Mouse (Mus musculus): ENCODE results near the gene Cops4. TPM values are rescaled to one million over a fixed set of nuclear protein-coding genes. Genes with fewer than 3 reads are reported as not detected.

Gene Cops4
- polyA plus RNA-seq (2015; fragmentation: Nextera tagmentation; extraction: Ambion mirVana) = 170 and 172 TPM in 2 replicates

DNA sequence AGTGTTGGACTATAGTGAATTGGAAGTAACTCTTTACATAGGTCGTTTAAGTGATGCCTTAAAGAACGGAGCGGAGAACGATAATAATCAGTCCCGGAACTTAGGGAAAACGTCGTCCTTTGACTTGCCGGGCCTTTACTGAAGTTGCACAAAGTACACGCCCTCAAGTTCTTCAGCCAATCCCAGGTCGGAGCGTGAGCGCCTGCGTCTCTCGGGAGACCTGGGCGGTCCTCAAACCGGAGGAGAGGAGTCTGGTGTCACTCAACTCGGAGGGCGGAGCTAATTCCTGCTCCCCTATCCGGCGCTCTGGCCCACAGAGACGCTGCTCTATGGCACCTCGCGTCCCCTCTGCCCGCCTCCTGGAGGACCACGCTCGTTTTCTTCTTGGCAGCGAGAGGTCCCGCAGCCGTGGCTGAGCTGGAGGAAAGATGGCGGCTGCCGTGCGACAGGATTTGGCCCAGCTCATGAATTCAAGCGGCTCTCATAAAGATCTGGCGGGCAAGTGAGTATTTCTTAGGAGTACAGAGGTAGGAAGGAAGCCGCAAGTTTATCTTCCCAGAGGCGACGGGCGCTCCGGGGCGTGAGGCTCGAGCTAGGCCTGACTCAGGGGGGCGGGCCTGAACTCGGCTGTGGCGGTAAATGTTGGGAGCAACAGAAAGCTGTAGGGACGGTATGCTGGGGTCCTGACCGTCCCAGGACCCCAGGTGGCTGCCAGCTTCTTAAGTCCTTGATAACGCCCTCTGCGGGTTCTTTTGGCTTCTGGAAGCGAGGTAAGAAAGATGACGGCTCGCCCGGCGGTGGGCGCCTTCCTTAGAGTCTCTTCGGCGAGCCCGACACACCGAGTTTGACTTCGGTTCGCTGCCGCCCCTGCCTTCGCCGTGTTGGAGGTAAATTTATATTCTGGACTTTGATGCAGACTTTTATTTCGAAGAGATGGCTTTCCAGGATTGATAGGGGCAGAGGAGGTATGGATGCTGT, at the start of gene Cops4:
Gene Cops4 (plus strand): TSS at position 261 of the 978 bp plus-strand sequence.
- Histone ChIP-seq H3K27me3 (replicated peaks) (no peaks in the 10 kb centered on the region), H3K27ac (peak within 1 kb of the TSS; percentile 84), H3K4me3 (peak within 1 kb of the TSS; percentile 76), H3K4me2 (peak within 1 kb of the TSS; percentile 84), H3K4me1 (peaks cover 21% of the 10 kb centered on the region), H3K9me3 (no peaks in the 10 kb centered on the region), H3K36me3 (replicated peaks) (no peaks in the 10 kb centered on the region), H3K9ac (peak within 1 kb of the TSS; percentile 84)
- ATAC-seq (replicated peaks) = peak; percentile 100
- under 1% methylated on average over 64 of the region's 64 CpGs for WGBS

GRCm38 (mm10) chr5:100476328-100476727, 41.8 kb upstream of the Cops4 start:
- no peak overlapping the region for H3K4me3 ChIP-seq
- no peaks in the 10 kb centered on the region for H3K9me3 ChIP-seq
- no peak overlapping the region for H3K9ac ChIP-seq
- H3K4me1 ChIP-seq = no peaks in the 10 kb centered on the region
- no peak overlapping the region for H3K27ac ChIP-seq
- H3K27me3 ChIP-seq (replicated peaks) = no peaks in the 10 kb centered on the region
- no peak overlapping the region for H3K4me2 ChIP-seq
- ATAC-seq (replicated peaks) = no peak
- H3K36me3 ChIP-seq (replicated peaks) = no peaks in the 10 kb centered on the region
- 87% methylated on average over 3 of the region's 3 CpGs for WGBS

DNA sequence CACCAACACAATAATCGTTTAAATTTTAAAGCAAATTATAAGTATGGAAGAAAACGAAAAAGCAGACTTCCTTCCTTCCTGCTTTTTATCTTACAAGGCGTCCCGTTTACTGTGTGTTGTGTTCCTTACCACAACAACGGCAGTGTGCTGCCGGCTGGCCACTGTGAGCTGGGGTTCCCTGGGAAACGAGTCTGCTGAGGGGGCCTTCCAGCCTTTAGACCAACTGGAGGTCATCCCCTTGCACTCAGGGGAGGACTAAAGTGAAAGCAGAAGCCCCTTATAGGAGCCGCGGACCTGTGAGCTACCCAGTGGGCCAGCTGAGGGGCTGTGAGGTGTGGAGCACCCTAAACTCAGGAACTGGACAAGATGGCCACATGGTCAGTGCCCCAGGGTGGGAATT, 40.5 kb upstream of the Cops4 start:
- Histone ChIP-seq H3K4me2 (no peak overlapping the region), H3K4me1 (no peaks in the 10 kb centered on the region), H3K36me3 (replicated peaks) (no peaks in the 10 kb centered on the region), H3K9me3 (no peaks in the 10 kb centered on the region), H3K9ac (no peak overlapping the region), H3K27ac (no peak overlapping the region), H3K27me3 (replicated peaks) (no peaks in the 10 kb centered on the region), H3K4me3 (no peak overlapping the region)
- WGBS = 91% methylated on average over 9 of the region's 9 CpGs
- no peak for ATAC-seq (replicated peaks)

DNA sequence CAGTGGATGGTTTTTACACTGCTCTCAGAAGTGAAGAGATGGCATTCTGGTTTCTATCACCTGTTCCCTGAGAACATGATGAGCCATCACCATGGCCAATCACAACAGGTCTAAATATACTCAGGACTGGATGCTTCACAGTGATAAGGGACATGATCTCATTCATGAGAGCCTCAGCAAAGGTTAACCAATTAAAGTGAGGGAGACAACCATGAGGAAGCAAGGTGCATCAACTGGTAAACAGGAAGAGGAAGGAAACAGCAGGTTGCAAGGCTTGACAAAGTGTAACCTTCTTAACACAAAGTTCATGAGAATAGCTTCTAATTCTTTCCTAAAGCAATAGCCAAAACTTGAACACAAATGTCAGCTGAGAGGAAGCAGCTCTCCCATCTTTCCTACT, 34.5 kb upstream of the Cops4 start:
- 0 out of 2 replicates have a peak, but pooled peaks cover 3% of the 10 kb centered on the region for H3K36me3 ChIP-seq (replicated peaks)
- no peak overlapping the region for H3K9ac ChIP-seq
- H3K9me3 ChIP-seq = no peaks in the 10 kb centered on the region
- no peak overlapping the region for H3K27ac ChIP-seq
- H3K27me3 ChIP-seq (replicated peaks) = no peaks in the 10 kb centered on the region
- no peaks in the 10 kb centered on the region for H3K4me1 ChIP-seq
- no peak for ATAC-seq (replicated peaks)
- H3K4me3 ChIP-seq = no peak overlapping the region
- no peak overlapping the region for H3K4me2 ChIP-seq

DNA sequence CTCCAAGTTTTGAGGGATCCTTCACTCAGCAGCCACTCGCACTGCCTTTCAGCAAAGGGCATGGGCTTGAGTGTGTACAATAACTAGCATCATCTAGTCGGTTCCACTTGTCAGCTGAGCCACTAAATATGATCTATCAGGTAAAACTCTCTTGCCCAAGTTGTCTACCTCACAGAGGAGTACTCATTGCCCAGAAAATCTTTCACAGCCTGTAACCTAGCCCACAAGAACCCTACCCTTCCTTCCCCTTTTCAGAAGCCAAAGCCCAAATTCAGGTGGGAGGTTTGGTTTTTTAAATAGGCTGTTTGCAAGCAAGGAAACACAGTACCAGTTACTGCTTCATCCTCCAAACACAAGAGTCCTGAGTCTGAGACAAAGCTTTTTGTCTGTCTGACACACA, 31.0 kb upstream of the Cops4 start:
- H3K36me3 ChIP-seq (replicated peaks) = 0 out of 2 replicates have a peak, but pooled peaks cover 3% of the 10 kb centered on the region
- H3K9ac ChIP-seq = no peak overlapping the region
- no peaks in the 10 kb centered on the region for H3K4me1 ChIP-seq
- WGBS = 94% methylated on average over 2 of the region's 2 CpGs
- no peak overlapping the region for H3K27ac ChIP-seq
- ATAC-seq (replicated peaks) = no peak
- H3K9me3 ChIP-seq = no peaks in the 10 kb centered on the region
- H3K4me2 ChIP-seq = no peak overlapping the region
- H3K27me3 ChIP-seq (replicated peaks) = no peaks in the 10 kb centered on the region
- no peak overlapping the region for H3K4me3 ChIP-seq

DNA sequence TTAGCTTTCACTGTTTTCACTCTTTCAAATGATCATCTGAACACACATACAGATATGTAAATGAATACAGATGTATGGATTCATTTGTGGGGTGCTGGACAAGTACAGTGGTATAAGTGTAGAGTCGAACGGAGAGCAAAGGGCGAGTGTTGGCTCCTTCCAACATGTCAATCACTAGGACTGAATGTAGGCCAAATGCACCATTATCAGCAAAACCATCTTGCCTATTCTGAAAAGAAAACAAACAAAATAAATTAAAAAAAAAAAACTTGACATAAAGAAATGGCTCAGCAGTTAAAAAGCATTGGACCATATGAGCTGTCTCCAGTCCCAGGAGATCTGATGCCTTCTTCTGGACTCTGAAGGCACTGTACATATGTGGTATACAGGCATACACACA, 29.9 kb upstream of the Cops4 start:
- H3K36me3 ChIP-seq (replicated peaks) = 0 out of 2 replicates have a peak, but pooled peaks cover 3% of the 10 kb centered on the region

DNA sequence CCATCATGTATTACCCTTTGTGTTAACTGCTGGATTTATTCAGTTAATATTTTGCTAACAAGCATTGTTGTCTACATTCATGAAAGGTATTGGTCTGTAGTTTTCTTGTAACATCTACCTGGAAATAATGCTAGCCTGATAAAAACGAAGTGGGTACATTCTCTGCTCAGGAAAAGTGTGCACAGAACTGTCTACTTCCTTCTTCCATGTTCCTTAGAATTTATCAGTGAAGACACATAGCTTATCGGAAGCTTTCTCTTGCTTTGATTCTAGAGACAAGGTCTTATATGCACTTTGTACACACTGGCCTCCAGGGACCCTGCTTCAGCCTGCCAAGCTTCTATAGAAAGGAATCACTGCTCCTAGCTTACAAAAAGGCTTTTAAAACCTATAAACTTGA, 28.8 kb upstream of the Cops4 start:
- WGBS = 86% methylated on average over 2 of the region's 2 CpGs
- H3K27me3 ChIP-seq (replicated peaks) = no peaks in the 10 kb centered on the region
- H3K36me3 ChIP-seq (replicated peaks) = 0 out of 2 replicates have a peak, but pooled peaks cover 3% of the 10 kb centered on the region
- no peak overlapping the region for H3K4me3 ChIP-seq
- H3K9me3 ChIP-seq = no peaks in the 10 kb centered on the region
- H3K4me1 ChIP-seq = no peaks in the 10 kb centered on the region
- no peak overlapping the region for H3K9ac ChIP-seq
- no peak overlapping the region for H3K4me2 ChIP-seq
- no peak for ATAC-seq (replicated peaks)
- H3K27ac ChIP-seq = no peak overlapping the region

More for the DNA sequence above, 29.9 kb upstream of the Cops4 start:
- H3K4me1 ChIP-seq = no peaks in the 10 kb centered on the region
- no peaks in the 10 kb centered on the region for H3K27me3 ChIP-seq (replicated peaks)
- no peaks in the 10 kb centered on the region for H3K9me3 ChIP-seq
- H3K4me2 ChIP-seq = no peak overlapping the region
- H3K27ac ChIP-seq = no peak overlapping the region
- no peak overlapping the region for H3K9ac ChIP-seq
- H3K4me3 ChIP-seq = no peak overlapping the region
- 94% methylated on average over 3 of the region's 3 CpGs for WGBS
- no peak for ATAC-seq (replicated peaks)

GRCm38 (mm10) chr5:100491704-100492103, 26.4 kb upstream of the Cops4 start:
- no peaks in the 10 kb centered on the region for H3K36me3 ChIP-seq (replicated peaks)
- no peak overlapping the region for H3K9ac ChIP-seq
- no peaks in the 10 kb centered on the region for H3K27me3 ChIP-seq (replicated peaks)
- H3K9me3 ChIP-seq = no peaks in the 10 kb centered on the region
- H3K4me2 ChIP-seq = no peak overlapping the region
- H3K4me1 ChIP-seq = no peaks in the 10 kb centered on the region
- no peak overlapping the region for H3K4me3 ChIP-seq
- H3K27ac ChIP-seq = no peak overlapping the region
- WGBS = 59% methylated on average over 4 of the region's 4 CpGs
- no peak for ATAC-seq (replicated peaks)

GRCm38 (mm10) chr5:100498436-100499180, 19.5 kb upstream of the Cops4 start:
- Histone ChIP-seq H3K4me1 (peaks cover 25% of the 10 kb centered on the region), H3K4me3 (peak overlapping the region; percentile 94), H3K4me2 (peak overlapping the region; percentile 97), H3K27me3 (replicated peaks) (no peaks in the 10 kb centered on the region), H3K36me3 (replicated peaks) (no peaks in the 10 kb centered on the region), H3K9me3 (no peaks in the 10 kb centered on the region), H3K9ac (peak overlapping the region; percentile 82), H3K27ac (peak overlapping the region; percentile 31)
- ATAC-seq (replicated peaks) = peak; percentile 41
- WGBS = under 1% methylated on average over 45 of the region's 46 CpGs

GRCm38 (mm10) chr5:100499243-100499642, 18.9 kb upstream of the Cops4 start:
- Histone ChIP-seq H3K4me2 (peak overlapping the region; percentile 97), H3K9ac (peak overlapping the region; percentile 51; the same call in 1 of the 2 replicates), H3K4me1 (peaks cover 25% of the 10 kb centered on the region), H3K27me3 (replicated peaks) (no peaks in the 10 kb centered on the region), H3K27ac (peak overlapping the region; percentile 73; the same call in 1 of the 2 replicates), H3K9me3 (no peaks in the 10 kb centered on the region), H3K4me3 (peak overlapping the region; percentile 94), H3K36me3 (replicated peaks) (no peaks in the 10 kb centered on the region)
- no peak for ATAC-seq (replicated peaks)
- WGBS = 28% methylated on average over 2 of the region's 2 CpGs

GRCm38 (mm10) chr5:100499831-100500304, 18.2 kb upstream of the Cops4 start:
- peak overlapping the region; percentile 97 for H3K4me2 ChIP-seq
- under 1% methylated on average over 41 of the region's 41 CpGs for WGBS
- peaks cover 25% of the 10 kb centered on the region for H3K4me1 ChIP-seq
- H3K27ac ChIP-seq = peak overlapping the region; percentile 73
- no peaks in the 10 kb centered on the region for H3K36me3 ChIP-seq (replicated peaks)
- peak; percentile 38 for ATAC-seq (replicated peaks)
- no peaks in the 10 kb centered on the region for H3K27me3 ChIP-seq (replicated peaks)
- peak overlapping the region; percentile 51 for H3K9ac ChIP-seq
- no peaks in the 10 kb centered on the region for H3K9me3 ChIP-seq
- H3K4me3 ChIP-seq = peak overlapping the region; percentile 94

GRCm38 (mm10) chr5:100500458-100500961, 17.6 kb upstream of the Cops4 start, which contains the start of gene Lin54:
Gene Lin54, minus strand, starts transcription at chr5:100500639.
- Histone ChIP-seq H3K4me2 (peak within 1 kb of the TSS; percentile 97), H3K36me3 (replicated peaks) (no peaks in the 10 kb centered on the region)
- WGBS = under 1% methylated on average over 51 of the region's 60 CpGs

More at GRCm38 (mm10) chr5:100500458-100500961, 17.6 kb upstream of the Cops4 start, which contains the start of gene Lin54:
- peak within 1 kb of the TSS; percentile 80 for H3K27ac ChIP-seq
- H3K9ac ChIP-seq = peak within 1 kb of the TSS; percentile 51
- no peaks in the 10 kb centered on the region for H3K27me3 ChIP-seq (replicated peaks)
- H3K4me1 ChIP-seq = peaks cover 25% of the 10 kb centered on the region
- peak; percentile 93 for ATAC-seq (replicated peaks)
- no peaks in the 10 kb centered on the region for H3K9me3 ChIP-seq
- H3K4me3 ChIP-seq = peak within 1 kb of the TSS; percentile 94
